In the genomic region with DNA sequence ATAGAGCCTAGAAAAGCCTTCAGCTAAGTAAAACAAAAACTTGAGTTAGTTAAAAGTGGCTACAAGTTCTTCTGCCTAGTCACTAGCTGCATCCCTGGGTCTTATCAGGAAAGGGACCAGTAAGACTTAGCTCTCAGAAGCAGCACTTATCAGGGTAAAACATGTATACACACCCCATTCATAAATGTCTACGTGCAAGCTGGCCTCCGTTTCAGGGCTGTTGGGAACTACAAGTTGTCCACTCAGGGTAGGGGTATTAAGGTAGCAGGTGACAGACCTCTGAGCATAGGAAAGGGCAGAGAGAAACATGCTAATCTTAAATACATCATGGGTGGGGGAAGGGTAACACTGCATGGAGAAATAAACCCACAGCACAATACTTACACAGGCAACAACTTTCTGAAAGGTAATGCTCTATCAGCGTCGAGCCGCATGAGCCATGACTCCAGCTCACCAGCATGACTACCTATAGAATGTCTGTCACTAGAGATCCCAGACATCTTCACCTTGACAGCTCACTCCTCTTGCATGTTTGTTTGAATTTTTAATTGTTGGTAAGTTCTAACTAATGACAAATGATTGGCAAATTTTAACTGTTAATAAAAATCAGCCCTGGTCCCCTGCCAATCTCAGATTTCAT, we compare ENCODE assay signal across 17 mouse cellular contexts. TPM values are rescaled to one million over a fixed set of nuclear protein-coding genes. Genes with fewer than 3 reads are reported as not detected.
DNase-seq lines count a peak whose midpoint lies in the region; ATAC-seq and TF ChIP-seq lines count a peak whose summit lies in the region.
"Had no signal": no experiment of that assay in that cellular context is flagged by ENCODE, and none has a peak within 500 bp of the region (broad histone marks: within the 10 kb centered on the region; RNA-seq: fewer than 3 reads in every experiment).

No protein-coding gene starts in this region.

- H3K27me3 ChIP-seq in lung, embryonic 14.5 days (ENCODE audit: insufficient read depth, low read length): peaks cover 13% of the 10 kb centered on the region; the same call in 1 of the 2 replicates
- H3K27me3 ChIP-seq in liver, embryonic 13.5 days: peaks cover 16% of the 10 kb centered on the region; the same call in 1 of the 2 replicates
- H3K27me3 ChIP-seq in forebrain, embryonic 11.5 days (ENCODE audit: control insufficient read depth, insufficient read depth, low read length): peaks cover 16% of the 10 kb centered on the region; the same call in 1 of the 2 replicates

- no peaks in the 10 kb centered on the region for H3K36me3 ChIP-seq in lung, embryonic 14.5 days (ENCODE audit: insufficient read depth)
- H3K36me3 ChIP-seq in liver, embryonic 13.5 days: peaks cover 32% of the 10 kb centered on the region
- H3K36me3 ChIP-seq in forebrain, embryonic 11.5 days (ENCODE audit: control insufficient read depth, insufficient read depth, low read length): no peaks in the 10 kb centered on the region
- H3K36me3 ChIP-seq: forebrain, embryonic 10.5 days had no signal

- H3K4me3 ChIP-seq in lung, embryonic 14.5 days (ENCODE audit: low read depth, low read length): no peak overlapping the region
- peak overlapping the region; percentile 55 for H3K4me3 ChIP-seq in liver, embryonic 13.5 days (replicated peaks)
- H3K4me3 ChIP-seq in layer of hippocampus, adult 2 months: no peak overlapping the region
- H3K4me3 ChIP-seq in forebrain, embryonic 11.5 days (ENCODE audit: low read depth, low read length): no peak overlapping the region
- H3K4me3 ChIP-seq: forebrain, embryonic 10.5 days; gastrocnemius, adult 2 months had no signal

- WGBS in lung, embryonic 14.5 days: 70% methylated on average over 5 of the region's 5 CpGs
- WGBS in liver, embryonic 13.5 days (ENCODE audit: insufficient replicate concordance): 17% methylated on average over 5 of the region's 5 CpGs
- WGBS in forebrain, embryonic 11.5 days: 88% methylated on average over 5 of the region's 5 CpGs

- ATAC-seq in lung, embryonic 14.5 days (ENCODE audit: insufficient read depth): peak; percentile 44; the same call in 1 of the 2 replicates
- peak; percentile 87 for ATAC-seq in liver, embryonic 13.5 days (ENCODE audit: low read depth)
- no peak for ATAC-seq in forebrain, embryonic 11.5 days (replicated peaks; ENCODE audit: low FRiP score)

- no peaks in the 10 kb centered on the region for H3K4me1 ChIP-seq in lung, embryonic 14.5 days (ENCODE audit: insufficient read depth)
- H3K4me1 ChIP-seq in liver, embryonic 13.5 days (replicated peaks): peaks cover 92% of the 10 kb centered on the region
- no peaks in the 10 kb centered on the region for H3K4me1 ChIP-seq in forebrain, embryonic 11.5 days (replicated peaks; ENCODE audit: control insufficient read depth, insufficient read depth, low read length)

- H3K9me3 ChIP-seq in lung, embryonic 14.5 days (ENCODE audit: low read depth, low read length): no peaks in the 10 kb centered on the region
- no peaks in the 10 kb centered on the region for H3K9me3 ChIP-seq in liver, embryonic 13.5 days (replicated peaks)
- no peaks in the 10 kb centered on the region for H3K9me3 ChIP-seq in forebrain, embryonic 11.5 days (ENCODE audit: control insufficient read depth, low read length)
- H3K9me3 ChIP-seq: forebrain, embryonic 10.5 days had no signal

- no peak for DNase-seq in lung, embryonic 14.5 days
- DNase-seq in lung, postnatal 4 days: no peak
- peak; percentile 20 for DNase-seq in c-Kit-positive CD71-negative TER-119-negative erythroid progenitor cells, embryonic 14.5 days (ENCODE audit: low read depth)
- peak; percentile 81 for DNase-seq in liver, embryonic 13.5 days
- peak; percentile 55 to 73 for DNase-seq in spleen, postnatal 4 days (ENCODE audit: low spot score in 2 of 2)
- no peak for DNase-seq in layer of hippocampus, adult 9-11 months
- DNase-seq in layer of hippocampus, adult 2 months (ENCODE audit: low spot score in 2 of 2): no peak
- no peak for DNase-seq in forebrain, embryonic 11.5 days (ENCODE audit: low spot score)
- DNase-seq: adrenal gland, postnatal 14 days; cerebellum, adult 2 months; gastrocnemius, adult 2 months; kidney, adult 11 months; left cerebral cortex, postnatal 4 days; right cerebral cortex, postnatal 4 days; thymus, postnatal 25 days had no signal

- no peak overlapping the region for H3K4me2 ChIP-seq in lung, embryonic 14.5 days
- peak overlapping the region; percentile 81 for H3K4me2 ChIP-seq in liver, embryonic 13.5 days
- no peak overlapping the region for H3K4me2 ChIP-seq in forebrain, embryonic 11.5 days (ENCODE audit: low read depth, low read length, severe bottlenecking)

- no peak for TF ChIP-seq CTCF in lung, embryonic 14.5 days (IDR thresholded peaks at IDR 0.05; ENCODE audit: low read depth)
- no peak for TF ChIP-seq CTCF in layer of hippocampus, adult 2 months (conservative IDR thresholded peaks at IDR 0.05)

- H3K27ac ChIP-seq in lung, embryonic 14.5 days (ENCODE audit: low read depth): no peak overlapping the region; the same call in 1 of the 2 replicates
- H3K27ac ChIP-seq in liver, embryonic 13.5 days: peak overlapping the region; percentile 100
- no peak overlapping the region for H3K27ac ChIP-seq in layer of hippocampus, adult 2 months
- no peak overlapping the region for H3K27ac ChIP-seq in forebrain, embryonic 11.5 days (ENCODE audit: low read depth, low read length)
- H3K27ac ChIP-seq: forebrain, embryonic 10.5 days; gastrocnemius, adult 2 months; macrophage had no signal

- H3K9ac ChIP-seq in lung, embryonic 14.5 days: no peak overlapping the region
- H3K9ac ChIP-seq in liver, embryonic 13.5 days: peak overlapping the region; percentile 99
- no peak overlapping the region for H3K9ac ChIP-seq in forebrain, embryonic 11.5 days (ENCODE audit: low read length)

RNA-seq across cellular contexts. Expression of gene Tent5c, which starts 6.0 kb away (rescaled TPM):
- polyA plus RNA-seq in lung, embryonic 14.5 days (2014; fragmentation: Nextera tagmentation; extraction: Ambion mirVana): 6.9 and 8.7 TPM in 2 replicates
- polyA plus RNA-seq in liver, embryonic 13.5 days (2015; fragmentation: Nextera tagmentation; extraction: Ambion mirVana): 63.7 and 76.5 TPM in 2 replicates
- total RNA-seq in layer of hippocampus, adult 2 months (2021): 1 to 10 TPM; 2.3 to 2.4 TPM
- polyA plus RNA-seq in forebrain, embryonic 11.5 days (2014; fragmentation: Nextera tagmentation; extraction: Ambion mirVana): 3.1 and 3.8 TPM in 2 replicates

Comparison
In these comparisons a context has a peak if more than half of its experiments do, and no peak if none do; other contexts are left out.
1. DNase-seq: peak in c-Kit-positive CD71-negative TER-119-negative erythroid progenitor cells, embryonic 14.5 days (single experiment), liver, embryonic 13.5 days (single experiment) and spleen, postnatal 4 days (2 of 2); none in lung, embryonic 14.5 days (single experiment), lung, postnatal 4 days (0 of 2), layer of hippocampus, adult 9-11 months (single experiment), layer of hippocampus, adult 2 months (0 of 2) and forebrain, embryonic 11.5 days (single experiment).